In the genomic region with DNA sequence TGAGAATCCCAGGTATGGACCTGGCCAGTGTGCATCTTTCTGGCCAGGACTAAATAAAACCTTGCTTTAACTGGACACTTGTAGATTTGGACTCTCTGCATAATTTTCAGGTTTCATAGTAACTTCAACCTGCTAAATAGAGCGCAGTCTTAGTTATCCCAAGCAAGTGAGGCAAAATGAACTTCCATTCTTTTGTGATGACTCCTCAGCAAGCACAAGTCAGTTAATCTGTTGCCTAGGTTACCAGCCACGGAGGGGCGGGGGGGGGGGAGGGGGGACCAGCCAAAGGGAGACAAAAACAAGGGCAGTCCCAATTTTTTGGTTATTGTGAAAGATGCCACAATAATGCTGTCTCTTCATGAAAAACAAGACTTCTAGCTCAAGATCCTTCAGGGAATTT, we compare ENCODE assay signal across 21 mouse cellular contexts. TPM values are rescaled to one million over a fixed set of nuclear protein-coding genes. Genes with fewer than 3 reads are reported as not detected.
A peak's percentile ranks its signal among the peaks of the same experiment; 100 is the strongest.
DNase-seq lines count a peak whose midpoint lies in the region; ATAC-seq and TF ChIP-seq lines count a peak whose summit lies in the region.
"Had no signal": no experiment of that assay in that cellular context is flagged by ENCODE, and none has a peak within 500 bp of the region (broad histone marks: within the 10 kb centered on the region; RNA-seq: fewer than 3 reads in every experiment).

No protein-coding gene starts in this region.

- H3K9ac ChIP-seq in forebrain, embryonic 11.5 days (ENCODE audit: low read length), result no peak overlapping the region
- H3K9ac ChIP-seq in forebrain, embryonic 15.5 days (replicated peaks), result no peak overlapping the region
- no peak overlapping the region for H3K9ac ChIP-seq in midbrain, embryonic 11.5 days (ENCODE audit: low read length)
- no peak overlapping the region for H3K9ac ChIP-seq in midbrain, embryonic 16.5 days (ENCODE audit: low read depth, low read length)
- H3K9ac ChIP-seq in kidney, embryonic 14.5 days (ENCODE audit: low read depth, low read length), result no peak overlapping the region
- H3K9ac ChIP-seq: embryonic facial prominence, embryonic 13.5 days; heart, embryonic 13.5 days; limb, embryonic 15.5 days; liver, postnatal 0 days; neural tube, embryonic 12.5 days had no signal

- peaks cover 11% of the 10 kb centered on the region; the same call in 1 of the 2 replicates for H3K4me1 ChIP-seq in forebrain, embryonic 11.5 days (replicated peaks; ENCODE audit: control insufficient read depth, insufficient read depth, low read length)
- peaks cover 7% of the 10 kb centered on the region; the same call in 1 of the 2 replicates for H3K4me1 ChIP-seq in forebrain, embryonic 15.5 days
- H3K4me1 ChIP-seq in midbrain, embryonic 11.5 days (ENCODE audit: control insufficient read depth, insufficient read depth, low read length), result peaks cover 22% of the 10 kb centered on the region
- peaks cover 8% of the 10 kb centered on the region; the same call in 1 of the 2 replicates for H3K4me1 ChIP-seq in midbrain, embryonic 16.5 days (ENCODE audit: control insufficient read depth, insufficient read depth, low read length)
- peaks cover 18% of the 10 kb centered on the region for H3K4me1 ChIP-seq in embryonic fibroblast, embryonic 13.5 days (ENCODE audit: control insufficient read depth, insufficient read depth, low read length)
- peaks cover 16% of the 10 kb centered on the region for H3K4me1 ChIP-seq in kidney, embryonic 14.5 days (ENCODE audit: control insufficient read depth, insufficient read depth, low read length)

- TF ChIP-seq POLR2A in embryonic fibroblast, embryonic 13.5 days (IDR thresholded peaks at IDR 0.05; ENCODE audit: low read depth, low read length), result no peak

- TF ChIP-seq CTCF in embryonic fibroblast, embryonic 13.5 days (IDR thresholded peaks at IDR 0.05; ENCODE audit: borderline replicate concordance, insufficient read depth, low read length), result no peak

- H3K9me3 ChIP-seq in forebrain, embryonic 11.5 days (ENCODE audit: control insufficient read depth, low read length), result no peaks in the 10 kb centered on the region
- no peaks in the 10 kb centered on the region for H3K9me3 ChIP-seq in forebrain, embryonic 15.5 days
- H3K9me3 ChIP-seq in midbrain, embryonic 11.5 days (ENCODE audit: control insufficient read depth, low read length), result no peaks in the 10 kb centered on the region
- H3K9me3 ChIP-seq in midbrain, embryonic 16.5 days (replicated peaks; ENCODE audit: control insufficient read depth, low read length, poor library complexity, severe bottlenecking), result no peaks in the 10 kb centered on the region
- no peaks in the 10 kb centered on the region for H3K9me3 ChIP-seq in kidney, embryonic 14.5 days (ENCODE audit: control insufficient read depth, low read length)
- H3K9me3 ChIP-seq: embryonic facial prominence, embryonic 13.5 days; heart, embryonic 13.5 days; limb, embryonic 15.5 days; neural tube, embryonic 12.5 days had no signal

- no peak overlapping the region for H3K4me3 ChIP-seq in forebrain, embryonic 11.5 days (ENCODE audit: low read depth, low read length)
- H3K4me3 ChIP-seq in forebrain, embryonic 15.5 days, result no peak overlapping the region
- H3K4me3 ChIP-seq in midbrain, embryonic 11.5 days (ENCODE audit: low read depth, low read length), result no peak overlapping the region
- H3K4me3 ChIP-seq in midbrain, embryonic 16.5 days (ENCODE audit: low read depth, low read length), result no peak overlapping the region
- H3K4me3 ChIP-seq in embryonic fibroblast, embryonic 13.5 days (ENCODE audit: insufficient read depth, low read length), result no peak overlapping the region
- H3K4me3 ChIP-seq in kidney, embryonic 14.5 days (ENCODE audit: low read length), result no peak overlapping the region
- H3K4me3 ChIP-seq: embryonic facial prominence, embryonic 13.5 days; heart, embryonic 13.5 days; limb, embryonic 15.5 days; neural tube, embryonic 12.5 days had no signal

- DNase-seq in forebrain, embryonic 11.5 days (ENCODE audit: low spot score), result peak; percentile 74
- DNase-seq in midbrain, embryonic 11.5 days (ENCODE audit: low spot score, missing footprints), result peak; percentile 93
- DNase-seq in NIH3T3 (ENCODE audit: low read depth), result peak; percentile 91
- no peak for DNase-seq in adrenal gland, postnatal 10 days
- DNase-seq: B cell, adult 2 months; cerebellum, postnatal 14 days; heart, postnatal 4 days; kidney, adult 8-10 months; kidney, postnatal 4 days; liver, postnatal 0 days; right cerebral cortex, postnatal 14 days; thymus, postnatal 14 days had no signal

- 5% methylated on average over 3 of the region's 3 CpGs for WGBS in forebrain, embryonic 11.5 days
- 3% methylated on average over 3 of the region's 3 CpGs for WGBS in forebrain, embryonic 15.5 days
- 4% methylated on average over 3 of the region's 3 CpGs for WGBS in midbrain, embryonic 11.5 days
- 7% methylated on average over 3 of the region's 3 CpGs for WGBS in midbrain, embryonic 16.5 days
- 25% methylated on average over 3 of the region's 3 CpGs for WGBS in kidney, embryonic 14.5 days

- H3K27me3 ChIP-seq in forebrain, embryonic 11.5 days (ENCODE audit: control insufficient read depth, insufficient read depth, low read length), result peaks cover 2% of the 10 kb centered on the region; the same call in 1 of the 2 replicates
- H3K27me3 ChIP-seq in forebrain, embryonic 15.5 days, result no peaks in the 10 kb centered on the region
- peaks cover 13% of the 10 kb centered on the region for H3K27me3 ChIP-seq in midbrain, embryonic 11.5 days (ENCODE audit: control insufficient read depth, insufficient read depth, low read length)
- no peaks in the 10 kb centered on the region for H3K27me3 ChIP-seq in midbrain, embryonic 16.5 days (ENCODE audit: control insufficient read depth, insufficient read depth, low read depth, low read length)
- no peaks in the 10 kb centered on the region for H3K27me3 ChIP-seq in kidney, embryonic 14.5 days (ENCODE audit: control insufficient read depth, insufficient read depth, low read length)
- H3K27me3 ChIP-seq: embryonic facial prominence, embryonic 13.5 days; heart, embryonic 13.5 days; limb, embryonic 15.5 days had no signal

- peak; percentile 53; the same call in 1 of the 2 replicates for ATAC-seq in forebrain, embryonic 11.5 days (replicated peaks; ENCODE audit: low FRiP score)
- ATAC-seq in forebrain, embryonic 15.5 days (replicated peaks), result no peak
- peak; percentile 66 for ATAC-seq in midbrain, embryonic 11.5 days (ENCODE audit: low FRiP score)
- ATAC-seq in midbrain, embryonic 16.5 days, result no peak
- no peak for ATAC-seq in kidney, embryonic 14.5 days (ENCODE audit: low FRiP score, low TSS enrichment)
- ATAC-seq: inflammation-experienced regulatory T-cells, adult 6 months; liver, postnatal 0 days had no signal

- H3K4me2 ChIP-seq in forebrain, embryonic 11.5 days (ENCODE audit: low read depth, low read length, severe bottlenecking), result no peak overlapping the region
- no peak overlapping the region for H3K4me2 ChIP-seq in forebrain, embryonic 15.5 days (replicated peaks)
- H3K4me2 ChIP-seq in midbrain, embryonic 11.5 days, result no peak overlapping the region
- no peak overlapping the region for H3K4me2 ChIP-seq in midbrain, embryonic 16.5 days (ENCODE audit: low read length)
- no peak overlapping the region for H3K4me2 ChIP-seq in kidney, embryonic 14.5 days (replicated peaks; ENCODE audit: low read depth, low read length)
- H3K4me2 ChIP-seq: embryonic facial prominence, embryonic 13.5 days; heart, embryonic 13.5 days; limb, embryonic 15.5 days; neural tube, embryonic 12.5 days had no signal

- H3K27ac ChIP-seq in forebrain, embryonic 11.5 days (ENCODE audit: low read depth, low read length), result peak overlapping the region; percentile 41; the same call in 1 of the 2 replicates
- no peak overlapping the region for H3K27ac ChIP-seq in forebrain, embryonic 15.5 days (replicated peaks)
- H3K27ac ChIP-seq in midbrain, embryonic 11.5 days (ENCODE audit: low read depth, low read length), result no peak overlapping the region
- H3K27ac ChIP-seq in midbrain, embryonic 16.5 days (ENCODE audit: low read length), result no peak overlapping the region
- H3K27ac ChIP-seq in embryonic fibroblast, embryonic 13.5 days (ENCODE audit: insufficient read depth, low read length), result 0 out of 2 replicates have a peak overlapping the region, but pooled peaks have one; percentile 45
- H3K27ac ChIP-seq in kidney, embryonic 14.5 days (ENCODE audit: low read depth, low read length), result no peak overlapping the region
- H3K27ac ChIP-seq: embryonic facial prominence, embryonic 13.5 days; heart, embryonic 13.5 days; limb, embryonic 15.5 days; neural tube, embryonic 12.5 days had no signal

- H3K36me3 ChIP-seq in forebrain, embryonic 11.5 days (ENCODE audit: control insufficient read depth, insufficient read depth, low read length), result no peaks in the 10 kb centered on the region
- no peaks in the 10 kb centered on the region for H3K36me3 ChIP-seq in forebrain, embryonic 15.5 days
- H3K36me3 ChIP-seq in midbrain, embryonic 11.5 days (ENCODE audit: control insufficient read depth, insufficient read depth, low read length), result no peaks in the 10 kb centered on the region
- H3K36me3 ChIP-seq in midbrain, embryonic 16.5 days (ENCODE audit: control insufficient read depth, insufficient read depth, low read length), result no peaks in the 10 kb centered on the region
- no peaks in the 10 kb centered on the region for H3K36me3 ChIP-seq in kidney, embryonic 14.5 days (ENCODE audit: control insufficient read depth, insufficient read depth, low read length)
- H3K36me3 ChIP-seq: embryonic facial prominence, embryonic 13.5 days; heart, embryonic 13.5 days; limb, embryonic 15.5 days; neural tube, embryonic 12.5 days had no signal

RNA-seq across cellular contexts. Expression of a gene that starts 33.3 kb away (rescaled TPM):
- polyA plus RNA-seq in forebrain, embryonic 11.5 days (2014; fragmentation: Nextera tagmentation; extraction: Ambion mirVana), result 12.0 and 12.6 TPM in 2 replicates
- polyA plus RNA-seq in forebrain, embryonic 15.5 days (2015; fragmentation: Nextera tagmentation; extraction: Ambion mirVana), result 17.4 and 18.5 TPM in 2 replicates
- polyA plus RNA-seq in midbrain, embryonic 11.5 days (2014; fragmentation: Nextera tagmentation; extraction: Ambion mirVana), result 13.7 and 16.7 TPM in 2 replicates
- 20.6 and 21.3 TPM in 2 replicates for polyA plus RNA-seq in midbrain, embryonic 16.5 days (2015; fragmentation: Nextera tagmentation; extraction: Ambion mirVana)
- 11.4 and 11.6 TPM in 2 replicates for polyA plus RNA-seq in embryonic fibroblast, embryonic 13.5 days (2011; ENCODE audit: insufficient read length, low read depth, missing spikeins)
- 10 to 100 TPM; 11.6 to 12.8 TPM for total RNA-seq in adrenal gland, postnatal 10 days (2021)
- 6.7 and 16.2 TPM in 2 replicates for polyA plus RNA-seq in kidney, embryonic 14.5 days (2014; fragmentation: Nextera tagmentation; extraction: Ambion mirVana)

RNA-seq across cellular contexts. Expression of a gene that starts 39.7 kb away (rescaled TPM):
- 102 and 108 TPM in 2 replicates for polyA plus RNA-seq in forebrain, embryonic 11.5 days (2014; fragmentation: Nextera tagmentation; extraction: Ambion mirVana)
- polyA plus RNA-seq in forebrain, embryonic 15.5 days (2015; fragmentation: Nextera tagmentation; extraction: Ambion mirVana), result 81.6 and 83.0 TPM in 2 replicates
- 93.5 and 111 TPM in 2 replicates for polyA plus RNA-seq in midbrain, embryonic 11.5 days (2014; fragmentation: Nextera tagmentation; extraction: Ambion mirVana)
- 64.4 and 74.4 TPM in 2 replicates for polyA plus RNA-seq in midbrain, embryonic 16.5 days (2015; fragmentation: Nextera tagmentation; extraction: Ambion mirVana)
- polyA plus RNA-seq in embryonic fibroblast, embryonic 13.5 days (2011; ENCODE audit: insufficient read length, low read depth, missing spikeins), result 121 and 125 TPM in 2 replicates
- 10 to 100 TPM; 34.5 to 48.6 TPM for total RNA-seq in adrenal gland, postnatal 10 days (2021)
- 63.1 and 84.5 TPM in 2 replicates for polyA plus RNA-seq in kidney, embryonic 14.5 days (2014; fragmentation: Nextera tagmentation; extraction: Ambion mirVana)

Comparison
In these comparisons a context has a peak if more than half of its experiments do, and no peak if none do; other contexts are left out.
1. ATAC-seq: peak in forebrain, embryonic 11.5 days (single experiment) and midbrain, embryonic 11.5 days (single experiment); none in forebrain, embryonic 15.5 days (single experiment), midbrain, embryonic 16.5 days (single experiment) and kidney, embryonic 14.5 days (single experiment).
2. H3K27ac ChIP-seq: peak in forebrain, embryonic 11.5 days (single experiment) and embryonic fibroblast, embryonic 13.5 days (single experiment); none in forebrain, embryonic 15.5 days (single experiment), midbrain, embryonic 11.5 days (single experiment), midbrain, embryonic 16.5 days (single experiment) and kidney, embryonic 14.5 days (single experiment).